Mouse (Mus musculus) spleen, embryonic (tissue): ENCODE measurements around the gene Tiam1.

ENCODE experiments used
- CTCF ChIA-PET: fragments of 350-600 bp; sonication (Branson Sonifier 250); formaldehyde crosslinking; loops from one replicate; lab custom pipeline; 2022; lab: Charles Lee

Tiam1 gene

DNA sequence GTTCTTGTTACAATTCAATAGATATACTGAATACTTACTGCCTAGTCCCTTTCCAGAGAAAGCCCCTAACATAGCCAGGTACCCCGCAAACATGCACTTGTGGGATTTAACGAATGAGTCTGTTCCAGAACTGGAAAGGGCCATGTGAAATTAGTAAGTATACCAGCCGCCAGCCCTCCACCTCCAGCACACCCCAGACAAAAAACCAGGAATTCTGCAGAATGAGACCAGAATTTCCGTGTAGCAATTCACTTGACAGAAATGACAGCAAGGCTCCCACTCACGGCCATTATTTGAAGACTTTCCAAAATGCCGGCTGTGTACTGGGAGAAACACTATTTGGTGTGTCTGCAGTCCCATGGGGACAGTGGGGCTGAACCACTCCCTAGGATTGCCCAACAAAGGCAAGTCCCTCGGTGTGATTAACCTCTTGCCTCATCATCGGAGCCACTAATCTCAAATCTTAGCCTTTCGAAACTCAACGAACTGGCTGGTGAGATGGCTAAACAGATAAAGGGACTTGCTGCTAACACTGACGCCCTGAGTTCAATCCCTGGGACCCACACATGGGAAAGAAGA, 30.9 kb downstream of the Tiam1 start:
- CTCF ChIA-PET: no interaction called here

DNA sequence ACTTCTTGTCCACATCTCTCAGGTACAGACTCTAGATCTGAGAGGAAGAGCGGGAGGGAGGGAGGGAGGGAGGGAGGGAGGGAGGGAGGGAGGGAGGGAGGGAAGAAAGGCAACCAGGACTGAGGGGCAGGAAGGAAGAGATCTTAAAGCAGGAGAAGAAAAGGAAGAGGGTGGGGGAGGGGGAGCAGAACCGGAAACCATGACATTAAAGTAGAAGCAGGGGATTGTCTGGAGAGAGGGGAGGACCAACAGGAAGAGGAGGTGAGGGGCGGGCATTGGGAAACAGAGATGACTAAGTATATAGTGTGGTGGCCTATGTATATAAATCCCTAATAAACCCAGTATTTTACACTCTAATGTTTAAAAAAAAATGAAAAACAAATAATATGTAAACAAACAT, 34.1 kb downstream of the Tiam1 start:
- CTCF ChIA-PET: no interaction called here

DNA sequence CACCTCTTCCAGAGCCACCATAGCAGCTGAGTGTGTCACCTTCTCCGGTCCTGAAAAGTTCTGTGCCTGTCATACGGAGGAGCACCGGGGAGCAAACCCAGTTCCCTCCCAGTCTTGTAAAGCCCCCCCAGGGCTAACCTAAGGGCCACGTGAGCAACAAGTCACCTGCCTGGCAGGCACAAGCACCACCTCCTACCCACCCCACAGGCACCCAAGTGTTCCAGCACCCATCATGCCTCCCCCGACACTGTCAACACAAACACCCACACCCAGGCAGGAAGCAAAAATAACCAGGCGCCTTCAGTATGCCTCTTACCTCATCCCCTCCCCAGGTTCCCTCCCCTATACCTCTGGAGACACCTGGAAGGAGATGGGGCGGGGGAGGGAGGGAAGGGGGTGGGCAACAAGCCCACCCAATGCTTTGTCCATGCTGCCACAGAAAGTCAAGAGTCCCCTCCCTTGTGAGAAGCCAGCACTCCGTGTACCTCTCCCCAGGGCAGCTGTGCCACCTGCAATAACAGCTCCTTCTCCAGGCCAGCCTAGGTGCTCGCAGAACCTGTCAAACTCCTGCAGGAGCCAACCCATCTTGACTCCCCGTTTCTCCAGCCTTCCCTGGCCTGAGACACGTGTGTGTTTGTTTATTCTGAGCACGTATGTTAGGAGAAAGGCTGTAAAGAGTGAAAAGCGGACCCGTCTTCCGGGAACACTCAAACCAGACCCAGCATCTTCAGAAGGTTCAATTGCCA, 38.7 kb downstream of the Tiam1 start:
- CTCF ChIA-PET: no interaction called here

DNA sequence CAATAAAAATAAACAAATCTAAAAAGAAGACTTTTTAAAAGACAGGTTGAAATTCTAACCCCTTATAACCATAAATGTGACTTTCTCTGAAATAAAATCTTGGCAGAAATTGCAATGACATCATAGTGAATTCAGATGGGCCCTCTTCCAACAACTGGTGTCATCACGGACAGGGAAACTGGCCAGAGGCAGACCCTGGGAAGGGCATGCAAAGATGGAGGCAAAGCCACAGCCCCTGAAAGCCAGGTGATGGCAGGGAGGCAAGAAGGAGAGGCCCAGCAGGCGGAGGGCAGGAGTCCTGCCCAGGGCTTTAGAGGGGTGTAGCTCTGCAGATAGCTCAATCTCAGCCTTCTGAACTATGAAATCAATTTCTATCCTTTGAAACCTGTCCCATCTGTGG, 39.8 kb downstream of the Tiam1 start:
- CTCF ChIA-PET: no interaction called here

DNA sequence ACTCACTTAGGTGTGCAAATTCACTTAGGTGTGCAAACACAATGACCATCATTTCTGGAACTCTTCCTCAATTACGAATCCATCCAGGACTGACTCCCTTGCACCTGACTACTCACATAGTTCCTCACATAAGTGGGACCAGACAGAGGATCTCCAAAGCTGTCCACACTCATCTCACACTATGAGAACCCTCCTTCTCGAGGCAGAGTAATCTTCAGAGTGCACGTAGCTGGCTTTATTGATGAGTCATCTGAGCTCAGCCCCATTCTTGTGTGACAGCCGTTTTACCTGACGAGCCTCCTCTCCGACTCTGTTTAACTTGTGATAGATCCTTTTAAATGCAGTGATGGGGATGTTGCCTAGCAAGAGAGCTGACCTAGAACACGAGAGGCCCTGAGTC, 41.0 kb downstream of the Tiam1 start:
- CTCF ChIA-PET: no interaction called here

DNA sequence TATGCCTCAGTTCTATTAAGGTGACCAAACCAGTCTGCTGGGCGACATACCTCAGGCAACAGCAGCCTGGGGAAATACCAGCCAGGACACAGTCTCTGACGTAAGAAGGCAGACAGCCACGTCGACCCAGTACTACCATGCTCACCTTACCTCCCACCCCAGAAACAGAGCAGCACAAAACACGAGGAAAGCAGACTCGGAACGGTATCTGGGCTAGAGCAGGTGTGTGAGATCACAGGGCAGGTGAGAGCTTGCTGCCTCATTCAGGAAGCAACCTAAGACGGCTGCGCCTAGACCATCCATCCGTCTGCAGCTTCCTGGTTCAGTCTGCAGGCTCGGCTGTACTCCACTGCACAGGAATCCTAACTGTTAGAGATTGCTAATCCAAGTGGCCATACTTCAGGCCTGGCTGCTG, 45.4 kb downstream of the Tiam1 start:
- CTCF ChIA-PET: no interaction called here

DNA sequence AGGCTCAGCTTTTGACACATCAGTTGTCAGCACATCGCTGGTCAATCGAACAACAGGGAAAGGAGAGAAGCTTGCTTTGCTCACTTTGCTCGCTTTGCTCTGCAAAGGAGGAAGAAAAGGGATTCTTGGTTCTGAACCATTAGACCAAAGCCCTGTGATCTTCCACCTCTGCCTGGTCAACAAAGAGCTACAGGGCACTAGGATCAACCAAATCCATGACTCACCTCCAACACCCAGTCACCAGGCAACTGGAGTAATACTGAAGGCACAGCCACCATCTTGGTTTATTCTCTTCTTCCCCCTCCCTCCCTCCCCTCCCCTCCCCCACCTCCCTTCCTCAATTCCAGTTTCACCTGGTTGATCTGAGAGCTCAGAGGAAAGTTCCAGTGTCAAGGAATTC, 45.8 kb downstream of the Tiam1 start:
- CTCF ChIA-PET: no interaction called here

DNA sequence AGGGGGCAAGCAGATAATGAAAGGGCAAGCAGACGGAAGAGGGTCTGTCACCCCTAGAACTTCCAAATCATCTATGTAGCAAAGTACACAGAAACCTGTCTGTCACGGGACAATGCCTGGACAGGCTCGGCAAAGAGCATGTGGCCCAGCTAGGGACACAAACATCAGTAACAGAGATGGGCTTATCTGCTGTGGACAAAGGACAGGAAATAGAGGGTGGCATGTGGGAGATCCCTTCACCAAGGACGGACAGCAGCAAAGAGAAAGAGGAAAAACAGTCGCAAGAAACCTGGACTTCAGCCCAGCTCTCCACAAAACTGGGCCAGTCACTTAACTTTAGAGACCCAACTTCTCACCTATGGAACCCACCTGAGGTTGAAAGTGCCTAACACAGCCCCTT, 47.6 kb downstream of the Tiam1 start:
- CTCF ChIA-PET: no interaction called here

DNA sequence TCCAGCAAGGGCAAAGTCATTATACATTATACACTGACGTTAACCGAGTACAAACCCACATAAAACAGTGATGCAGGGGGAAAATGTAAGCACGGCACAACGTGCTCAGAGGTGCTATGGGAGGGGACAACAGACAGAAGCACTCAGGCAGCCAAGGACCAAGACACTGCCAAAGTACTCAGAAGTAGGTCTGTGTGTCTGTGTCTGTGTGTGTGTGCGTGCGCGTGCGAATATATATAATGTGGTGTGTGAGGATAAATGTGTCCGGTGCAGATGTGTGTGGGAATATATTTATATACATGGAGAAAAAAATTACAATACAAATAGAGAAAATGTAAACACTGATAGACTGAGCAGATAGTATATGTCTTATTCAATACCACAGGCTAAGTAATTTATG, 50.6 kb downstream of the Tiam1 start:
- CTCF ChIA-PET: no interaction called here

DNA sequence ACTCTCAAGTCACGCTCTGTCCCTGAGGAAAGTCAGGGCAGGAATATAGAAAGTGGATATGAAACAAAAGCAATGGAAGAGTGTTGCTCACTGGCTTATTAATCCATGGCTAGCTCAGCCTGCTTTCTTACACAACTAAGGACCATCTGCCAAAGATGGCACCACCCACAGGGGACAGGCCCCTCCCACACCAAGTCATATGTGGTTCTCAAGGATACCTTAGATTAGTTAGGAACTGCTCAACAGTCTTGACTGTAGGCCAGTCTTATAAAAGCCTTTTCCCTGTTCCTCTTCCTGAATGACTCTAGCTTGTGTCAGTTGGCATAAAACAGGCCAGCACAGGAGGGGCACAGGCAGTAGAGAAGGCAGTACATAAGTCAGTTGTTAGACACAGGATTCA, 51.7 kb downstream of the Tiam1 start:
- CTCF ChIA-PET: no interaction called here

DNA sequence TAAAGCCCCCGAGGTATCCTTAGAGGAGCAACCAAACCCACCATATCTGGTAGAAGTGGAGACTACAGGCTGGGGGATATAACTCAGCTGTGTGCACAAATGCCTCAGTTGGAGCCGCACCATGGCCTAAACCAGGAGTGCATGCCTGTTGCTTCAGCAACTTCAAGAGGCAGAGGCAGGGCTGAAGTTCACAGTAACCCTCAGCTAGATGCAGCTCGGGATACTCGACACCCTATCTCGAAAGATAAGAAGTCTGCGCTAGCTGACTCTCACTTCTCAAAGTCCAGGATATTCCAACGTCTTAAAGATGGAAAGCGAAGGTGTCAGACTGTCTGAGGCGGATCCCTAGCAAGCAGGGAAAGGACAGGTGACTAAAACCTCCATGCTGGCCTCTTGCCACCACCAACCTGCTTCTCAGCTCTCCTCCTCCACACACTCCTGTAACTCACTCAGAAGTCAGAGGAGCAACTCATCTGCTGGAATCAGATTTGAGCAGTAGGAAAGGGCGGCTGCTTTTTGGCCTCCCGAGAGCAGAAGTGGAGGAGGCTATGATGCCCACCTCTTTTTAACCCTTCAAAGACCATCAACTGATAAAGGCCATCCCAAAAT, 52.4 kb downstream of the Tiam1 start:
- CTCF ChIA-PET: no interaction called here

DNA sequence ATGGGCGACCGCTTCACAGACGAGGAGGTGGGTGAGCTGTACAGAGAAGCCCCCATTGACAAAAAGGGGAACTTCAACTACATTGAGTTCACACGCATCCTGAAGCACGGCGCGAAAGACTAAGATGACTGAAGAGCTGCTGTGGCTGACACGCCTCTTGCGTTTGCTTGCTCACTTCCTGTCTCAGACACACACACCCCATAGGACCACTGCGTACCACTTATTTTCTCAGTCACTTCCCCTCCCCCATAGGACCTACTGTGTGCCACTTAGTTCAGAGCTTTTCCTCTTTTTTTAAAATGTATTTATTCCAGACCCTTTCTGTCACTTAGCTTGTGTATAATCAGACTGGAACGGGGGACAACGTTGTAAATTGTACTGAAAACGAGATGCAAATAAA, 53.2 kb downstream of the Tiam1 start:
- CTCF ChIA-PET: no interaction called here

DNA sequence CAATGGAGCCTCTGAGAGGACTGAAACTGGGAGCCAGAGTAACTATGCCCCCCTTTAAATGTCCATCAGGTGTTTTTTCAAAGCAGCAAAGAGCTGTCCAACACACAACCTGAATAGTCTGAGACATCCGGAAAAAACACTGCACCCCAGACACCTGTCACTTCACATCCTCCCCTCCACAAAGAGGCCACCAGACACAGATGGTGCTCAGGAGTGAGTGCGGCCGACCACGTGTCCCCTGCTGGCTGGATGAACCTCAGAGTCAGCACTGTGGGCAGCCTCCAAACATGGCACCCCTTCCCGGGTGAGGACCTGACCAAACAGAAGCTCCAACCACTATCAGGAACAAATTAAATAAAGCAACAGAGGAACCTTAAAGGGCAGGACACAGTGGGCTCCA, 56.3 kb downstream of the Tiam1 start:
- CTCF ChIA-PET: interaction anchor here (0.8 kb wide), 1 partner anchor 285 kb away, joined by 3 read pairs; no protein-coding TSS in a partner anchor

DNA sequence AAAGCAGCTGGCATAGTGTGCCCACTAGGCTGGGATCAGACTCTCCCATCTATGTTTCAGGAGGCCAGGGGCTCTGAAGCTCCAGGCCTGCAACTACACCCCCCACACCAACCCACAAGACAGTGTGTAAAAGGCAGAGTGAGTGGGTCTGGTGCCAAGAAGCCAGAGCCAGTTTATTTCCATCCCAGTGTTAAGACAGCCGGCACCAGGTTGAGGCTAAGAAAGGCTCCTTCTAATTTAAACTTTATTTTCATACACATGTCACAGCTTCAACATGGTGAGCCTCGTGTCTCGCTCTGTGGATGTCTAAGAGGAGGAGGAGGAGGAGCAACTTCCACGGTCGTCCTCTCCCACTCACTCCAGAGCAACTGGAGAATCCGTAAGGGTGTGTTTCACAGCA, 57.5 kb downstream of the Tiam1 start:
- CTCF ChIA-PET: no interaction called here

DNA sequence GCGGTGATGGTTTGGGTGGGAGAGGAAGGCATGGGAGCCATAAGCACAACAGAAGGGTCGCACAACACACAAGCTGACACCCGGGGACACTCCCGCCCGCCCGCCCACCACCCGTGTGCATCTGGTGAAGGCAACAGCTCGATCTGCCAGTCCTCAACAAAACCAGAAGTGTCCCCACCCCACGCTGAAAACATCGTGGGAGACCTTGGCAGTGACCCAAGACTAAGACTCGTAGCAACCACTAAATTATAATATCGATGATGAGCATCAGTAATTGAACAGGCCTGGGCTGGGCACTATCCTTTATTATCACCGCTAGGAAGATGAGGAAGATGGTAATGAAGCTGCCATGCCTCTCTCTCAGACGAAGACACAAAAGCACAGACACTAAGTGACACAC, 58.0 kb downstream of the Tiam1 start:
- CTCF ChIA-PET: no interaction called here

DNA sequence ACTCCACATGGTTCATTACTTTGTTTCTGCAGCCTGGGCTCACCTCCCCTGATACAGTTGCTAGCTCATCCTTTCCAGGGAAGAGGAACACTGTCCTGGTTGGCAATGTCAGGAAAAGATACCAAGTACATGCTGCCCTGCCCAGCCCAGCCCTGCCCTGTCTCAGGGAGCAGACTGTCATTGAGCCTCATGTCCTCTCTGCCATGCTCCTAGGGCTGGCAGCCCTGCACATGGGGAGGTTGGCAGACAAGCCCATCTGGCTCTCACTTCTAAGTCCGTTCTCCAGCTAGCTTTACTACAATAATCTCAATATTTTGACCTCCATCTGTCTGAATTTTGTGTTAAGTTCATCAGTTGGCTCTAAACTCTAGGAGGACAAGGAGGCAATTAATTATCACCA, 62.4 kb downstream of the Tiam1 start:
- CTCF ChIA-PET: interaction anchor here (0.6 kb wide), 1 partner anchor 1074 kb away, joined by 4 read pairs; no protein-coding TSS in a partner anchor

DNA sequence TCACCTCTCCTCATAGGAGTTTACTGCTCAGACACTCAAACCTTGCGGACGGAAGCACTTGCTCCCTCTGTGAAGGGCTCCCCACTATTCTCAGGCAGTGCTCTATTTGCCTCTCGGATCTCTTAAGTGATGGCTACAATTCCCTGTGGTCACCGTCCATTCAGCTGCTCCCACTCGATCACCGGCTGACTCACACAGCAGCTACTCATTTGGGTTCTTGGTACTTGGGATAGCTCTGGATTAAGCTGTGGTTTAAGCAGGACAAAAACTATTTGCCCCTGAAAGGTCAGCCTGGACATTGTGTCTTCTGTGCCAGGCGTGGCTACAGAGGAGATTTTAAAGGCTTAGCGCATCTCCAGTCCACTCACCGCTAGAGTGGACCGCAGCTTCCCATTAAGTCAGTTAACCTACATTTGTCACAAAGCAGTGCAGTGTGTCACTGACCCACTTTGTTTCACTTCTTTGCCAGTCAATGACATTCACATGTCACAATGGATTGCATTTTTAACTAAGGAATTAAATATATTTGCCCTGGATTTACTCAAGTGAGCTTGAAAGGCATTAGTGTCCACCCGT, 64.7 kb downstream of the Tiam1 start:
- CTCF ChIA-PET: no interaction called here

DNA sequence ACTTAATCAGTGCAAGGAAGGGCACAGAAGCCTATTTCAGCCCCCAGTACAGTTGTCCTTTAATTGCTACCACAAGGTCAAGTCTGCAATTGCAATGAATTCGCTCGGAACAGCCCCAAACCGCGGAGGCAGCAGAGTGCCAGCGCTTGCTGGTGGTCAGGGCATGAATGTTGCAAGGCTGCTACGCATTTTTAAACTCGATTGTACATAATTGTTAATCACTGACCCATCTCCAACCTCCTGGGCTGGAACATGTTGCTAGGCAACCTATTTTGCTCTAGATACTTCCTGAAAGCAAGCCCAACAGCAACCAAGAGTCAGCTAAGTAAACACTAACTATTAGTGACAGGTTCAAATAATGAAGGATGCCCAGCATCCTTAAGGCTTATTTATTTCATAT, 70.1 kb downstream of the Tiam1 start:
- CTCF ChIA-PET: no interaction called here

DNA sequence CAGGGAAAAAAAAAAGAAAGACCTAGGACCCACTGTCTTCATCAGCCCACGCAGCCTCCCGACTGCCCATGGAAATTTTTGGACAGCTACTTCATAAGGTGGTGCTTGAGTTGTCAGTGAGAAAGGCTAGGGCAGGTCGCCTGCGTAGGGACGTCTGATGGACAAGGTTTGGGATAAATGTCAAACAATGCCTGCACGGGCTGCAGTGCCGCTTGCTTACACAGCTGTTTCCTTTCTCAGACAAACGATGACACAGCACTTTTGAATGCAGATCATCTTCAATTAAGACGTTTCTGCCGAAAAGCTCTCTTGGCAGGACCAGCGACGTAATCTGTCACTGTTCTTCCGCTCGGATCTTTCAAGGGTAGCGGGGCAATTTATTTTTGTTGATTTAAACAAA, 70.9 kb downstream of the Tiam1 start:
- CTCF ChIA-PET: no interaction called here

DNA sequence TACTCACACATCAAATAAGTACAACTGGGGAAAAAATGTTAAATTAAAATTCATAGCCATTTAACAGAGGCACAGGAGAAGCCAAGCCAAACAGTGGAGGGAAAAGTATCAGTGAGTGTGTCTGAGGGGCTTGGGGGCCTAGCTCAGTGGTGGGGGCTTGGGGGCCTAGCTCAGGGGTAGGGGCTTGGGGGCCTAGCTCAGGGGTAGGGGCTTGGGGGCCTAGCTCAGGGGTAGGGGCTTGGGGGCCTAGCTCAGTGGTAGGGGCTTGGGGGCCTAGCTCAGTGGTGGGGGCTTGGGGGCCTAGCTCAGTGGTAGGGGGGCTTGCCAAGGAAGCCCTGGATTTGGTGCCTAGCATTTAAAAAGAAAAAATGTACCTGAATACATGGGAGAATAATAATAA, 72.4 kb downstream of the Tiam1 start:
- CTCF ChIA-PET: interaction anchor here (0.6 kb wide), 1 partner anchor 42 kb away, joined by 3 read pairs; no protein-coding TSS in a partner anchor

DNA sequence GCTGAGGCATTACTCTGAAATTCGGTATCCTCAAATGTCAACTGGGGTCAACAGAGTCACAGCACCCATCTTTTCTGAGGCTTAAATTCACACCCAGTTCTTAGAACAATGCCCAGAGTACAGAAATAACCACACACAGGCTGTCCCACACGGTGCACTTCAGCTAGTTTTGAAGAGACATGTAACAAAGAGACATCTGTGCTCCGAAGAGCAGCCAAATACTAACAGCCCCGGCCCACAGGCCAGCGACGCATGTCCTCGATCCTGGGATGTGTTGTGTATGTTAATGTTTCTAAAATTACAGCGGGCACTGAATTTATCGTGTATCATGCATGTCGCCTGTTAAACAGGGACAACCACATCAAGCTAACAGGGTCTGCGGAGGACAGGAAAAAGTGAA, 73.5 kb downstream of the Tiam1 start:
- CTCF ChIA-PET: no interaction called here

DNA sequence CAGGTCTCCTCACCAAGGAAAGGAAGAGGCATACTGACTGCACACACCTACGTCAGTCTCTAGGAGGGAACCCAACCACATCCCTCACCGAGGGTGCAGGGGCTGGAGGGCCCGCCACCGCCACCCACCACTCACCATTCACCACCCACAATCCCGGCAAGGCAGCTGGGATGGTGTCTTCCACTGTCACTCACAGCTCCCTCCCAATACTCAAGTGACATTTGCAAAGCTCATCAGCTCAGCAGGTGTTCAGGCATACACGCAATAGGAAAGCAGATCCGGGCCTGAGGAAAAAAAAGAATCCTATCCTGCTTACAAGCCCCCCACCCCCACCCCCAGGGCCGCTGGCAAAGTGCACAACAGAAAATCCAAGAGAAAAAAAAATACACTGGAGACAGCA, 74.4 kb downstream of the Tiam1 start:
- CTCF ChIA-PET: no interaction called here
